20 mouse cellular contexts compared by ENCODE assay signal in the genomic region with DNA sequence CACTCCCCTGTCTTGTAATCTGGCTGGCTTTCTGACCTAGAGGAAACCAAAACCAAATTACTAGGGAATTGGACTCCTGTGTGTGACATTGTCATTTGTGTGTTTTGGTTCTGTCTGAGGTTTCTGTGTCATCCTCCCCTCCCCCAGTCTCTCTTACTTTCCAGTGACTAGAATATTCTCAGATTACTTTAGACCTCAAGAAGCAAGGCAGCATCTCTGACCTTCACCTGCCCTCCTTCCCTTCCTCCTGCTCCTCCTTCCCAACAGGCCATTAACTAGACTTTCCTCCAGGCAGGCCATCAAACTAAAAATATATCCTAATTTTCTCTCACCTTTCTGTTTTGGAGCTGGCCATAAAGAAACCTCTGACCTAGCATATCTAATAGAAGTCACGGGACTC.
"Had no signal": no experiment of that assay in that cellular context is flagged by ENCODE, and none has a peak within 500 bp of the region (broad histone marks: within the 10 kb centered on the region; RNA-seq: fewer than 3 reads in every experiment).

No protein-coding gene starts in this region.

- H3K4me1 ChIP-seq: intestine, embryonic 15.5 days; midbrain, embryonic 15.5 days; neural tube, embryonic 15.5 days; stomach, embryonic 15.5 days had no signal

- ATAC-seq: hindbrain, embryonic 16.5 days; intestine, embryonic 15.5 days; lung, postnatal 0 days; midbrain, embryonic 15.5 days had no signal

- H3K4me3 ChIP-seq: intestine, embryonic 15.5 days; layer of hippocampus, adult 2 months; limb, embryonic 15.5 days; megakaryocyte, embryonic 14.5 days; midbrain, embryonic 15.5 days; neural tube, embryonic 12.5 days; neural tube, embryonic 15.5 days; stomach, embryonic 15.5 days had no signal

- H3K27ac ChIP-seq: intestine, embryonic 15.5 days; layer of hippocampus, adult 2 months; limb, embryonic 15.5 days; midbrain, embryonic 15.5 days; neural tube, embryonic 12.5 days; neural tube, embryonic 15.5 days; stomach, embryonic 15.5 days had no signal

- H3K27me3 ChIP-seq: intestine, embryonic 15.5 days; limb, embryonic 15.5 days; megakaryocyte, embryonic 14.5 days; midbrain, embryonic 15.5 days; neural tube, embryonic 12.5 days; neural tube, embryonic 15.5 days; stomach, embryonic 15.5 days had no signal

- H3K36me3 ChIP-seq: intestine, embryonic 15.5 days; limb, embryonic 15.5 days; midbrain, embryonic 15.5 days; neural tube, embryonic 12.5 days; neural tube, embryonic 15.5 days; stomach, embryonic 15.5 days had no signal

- H3K9ac ChIP-seq: intestine, embryonic 15.5 days; limb, embryonic 15.5 days; lung, embryonic 14.5 days; midbrain, embryonic 15.5 days; neural tube, embryonic 12.5 days; neural tube, embryonic 15.5 days; stomach, embryonic 15.5 days had no signal

- H3K9me3 ChIP-seq: intestine, embryonic 15.5 days; limb, embryonic 15.5 days; megakaryocyte, embryonic 14.5 days; midbrain, embryonic 15.5 days; neural tube, embryonic 12.5 days; neural tube, embryonic 15.5 days; stomach, embryonic 15.5 days had no signal

- DNase-seq: kidney, adult 11 months; kidney, adult 9 months; layer of hippocampus, adult 9-11 months; lung, embryonic 14.5 days; lung, postnatal 36 days; right cerebral cortex, adult 18-20 months; right cerebral cortex, postnatal 14 days; spleen, adult 18-20 months; thymus, postnatal 25 days had no signal

- H3K4me2 ChIP-seq: intestine, embryonic 15.5 days; limb, embryonic 15.5 days; lung, embryonic 14.5 days; midbrain, embryonic 11.5 days; midbrain, embryonic 15.5 days; neural tube, embryonic 12.5 days; neural tube, embryonic 15.5 days; stomach, embryonic 15.5 days had no signal
